Mouse (Mus musculus) hindbrain, embryonic 10.5 days (tissue): ENCODE data around the gene BC030500. TPM values are rescaled to one million over a fixed set of nuclear protein-coding genes. Genes with fewer than 3 reads are reported as not detected.

Experiments
- DNase-seq: peaks from one replicate; pipeline ENCODE4 v3.0.0-alpha.2; 2017; ENCODE audit warnings: low spot score
- H3K27ac ChIP-seq: fragments of 300-500 bp; sonication (generic); 2 replicates; pipeline ENCODE4 v1.5.1; 2016; ENCODE audit warnings: mild to moderate bottlenecking, moderate library complexity
- H3K27me3 ChIP-seq: fragments of 300-500 bp; sonication (generic); 2 replicates; pipeline ENCODE4 v1.6.1; 2016; ENCODE audit warnings: mild to moderate bottlenecking; ENCODE audit not compliant: poor library complexity, insufficient read depth, severe bottlenecking
- H3K36me3 ChIP-seq: fragments of 300-500 bp; sonication (generic); 2 replicates; pipeline ENCODE4 v1.6.1; 2016; ENCODE audit warnings: mild to moderate bottlenecking, moderate library complexity
- H3K4me1 ChIP-seq: fragments of 300-500 bp; sonication (generic); replicated peaks from 2 replicates; pipeline ENCODE4 v1.6.1; 2016; ENCODE audit warnings: mild to moderate bottlenecking
- H3K4me3 ChIP-seq: fragments of 300-500 bp; sonication (generic); 2 replicates; pipeline ENCODE4 v1.5.1; 2016; ENCODE audit warnings: mild to moderate bottlenecking, moderate library complexity
- H3K9me3 ChIP-seq: fragments of 300-500 bp; sonication (generic); 2 replicates; pipeline ENCODE4 v1.6.1; 2016; ENCODE audit warnings: mild to moderate bottlenecking, moderate library complexity
- WGBS: fragments of 180-500 bp; shearing (Covaris S2); methylation state at CpG from one replicate; pipeline ENCODE4 v1.1.7; 2016; 5-methylcytosine and 5-hydroxymethylcytosine counted together
- polyA plus RNA-seq: library from polyadenylated mRNA; unstranded; fragments of >200 nt; fragmentation: Nextera tagmentation; extraction: Ambion mirVana; gene quantifications from 2 replicates; pipeline ENCODE4 v1.2.1, GENCODE M21; 2016

Gene BC030500
- polyA plus RNA-seq = 0.34 and 2.0 TPM in 2 replicates

DNA sequence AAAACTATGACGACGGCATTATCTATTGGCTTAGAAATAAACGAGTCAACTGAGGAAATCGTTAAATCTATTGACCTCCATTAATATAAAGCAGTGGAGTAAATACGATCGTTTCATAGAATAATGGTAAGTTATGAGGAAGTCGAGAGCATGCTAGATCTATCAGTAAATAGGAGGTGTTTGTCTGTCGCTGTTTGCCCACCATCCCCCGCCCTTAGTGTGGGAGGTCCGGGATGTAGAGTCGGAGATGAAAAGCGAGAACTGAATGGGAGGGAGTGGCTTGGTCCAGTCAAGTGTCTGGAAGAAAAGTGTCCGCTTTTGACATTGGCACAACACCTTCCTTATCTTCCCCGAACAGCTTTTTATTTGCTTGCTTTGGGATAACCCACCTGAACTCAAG is at the start of gene BC030500:
BC030500 (plus strand) TSS at position 79 of the 400 bp plus-strand sequence.
- H3K27me3 ChIP-seq = peaks cover 27% of the 10 kb centered on the region
- no peaks in the 10 kb centered on the region for H3K36me3 ChIP-seq
- no peak for DNase-seq
- 8% methylated on average over 14 of the region's 14 CpGs for WGBS
- H3K9me3 ChIP-seq = no peaks in the 10 kb centered on the region
- H3K27ac ChIP-seq = peak within 1 kb of the TSS; percentile 63
- H3K4me1 ChIP-seq = peaks cover 18% of the 10 kb centered on the region
- H3K4me3 ChIP-seq = peak within 1 kb of the TSS; percentile 75

DNA sequence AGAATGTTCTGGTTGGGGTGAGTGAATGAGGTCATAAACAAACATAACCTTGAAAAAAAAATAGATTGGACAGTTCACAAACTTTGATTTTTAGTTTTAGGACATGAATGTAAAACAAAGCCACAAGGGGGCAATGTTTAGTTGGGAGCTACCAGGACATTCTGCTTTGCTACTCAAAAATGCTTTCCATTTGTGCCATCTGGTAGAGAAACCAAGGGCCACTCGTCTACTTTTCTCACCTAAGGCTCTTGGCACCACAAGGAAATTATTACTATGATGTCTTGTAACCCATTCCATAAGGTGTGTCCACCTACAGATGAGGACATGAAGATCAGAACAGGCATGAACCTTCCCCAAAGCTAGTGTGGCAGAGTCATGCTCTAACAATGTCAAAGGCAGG is 25.1 kb upstream of the BC030500 start:
- DNase-seq = no peak
- Histone ChIP-seq H3K4me1 (no peaks in the 10 kb centered on the region), H3K27me3 (no peaks in the 10 kb centered on the region), H3K4me3 (no peak overlapping the region), H3K36me3 (no peaks in the 10 kb centered on the region), H3K9me3 (no peaks in the 10 kb centered on the region), H3K27ac (no peak overlapping the region)
- WGBS = 30% methylated on average over 1 of the region's 1 CpGs

GRCm38 (mm10) chr8:58890591-58890990 is 21.0 kb upstream of the BC030500 start:
- Histone ChIP-seq H3K4me3 (no peak overlapping the region), H3K27ac (no peak overlapping the region), H3K36me3 (no peaks in the 10 kb centered on the region), H3K9me3 (no peaks in the 10 kb centered on the region), H3K4me1 (no peaks in the 10 kb centered on the region), H3K27me3 (no peaks in the 10 kb centered on the region)
- DNase-seq = no peak
- 92% methylated on average over 3 of the region's 3 CpGs for WGBS

GRCm38 (mm10) chr8:58895960-58896359 is 15.6 kb upstream of the BC030500 start:
- no peak for DNase-seq
- WGBS = 84% methylated on average over 6 of the region's 6 CpGs
- no peaks in the 10 kb centered on the region for H3K4me1 ChIP-seq
- no peaks in the 10 kb centered on the region for H3K36me3 ChIP-seq
- no peak overlapping the region for H3K27ac ChIP-seq
- H3K9me3 ChIP-seq = no peaks in the 10 kb centered on the region
- no peaks in the 10 kb centered on the region for H3K27me3 ChIP-seq
- no peak overlapping the region for H3K4me3 ChIP-seq

DNA sequence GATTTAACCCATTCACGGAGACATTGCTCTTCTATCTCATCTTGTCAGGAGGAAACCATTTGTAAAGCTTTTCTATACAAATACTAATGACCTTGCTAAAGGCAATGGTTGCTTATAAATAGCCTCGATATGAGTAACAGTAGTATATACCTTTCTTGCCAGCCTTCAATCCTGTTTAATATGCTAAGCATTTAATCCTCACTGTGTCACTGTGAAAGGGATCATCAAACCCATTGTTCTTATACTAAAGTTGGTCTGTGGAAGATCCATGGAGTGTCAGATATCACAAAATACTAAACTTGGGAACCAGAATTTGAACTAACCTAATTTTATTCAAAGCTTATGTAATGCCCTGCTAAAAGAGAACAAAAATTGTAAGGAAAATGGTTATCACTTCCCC is 7.1 kb upstream of the BC030500 start:
- no peaks in the 10 kb centered on the region for H3K36me3 ChIP-seq
- H3K4me3 ChIP-seq = no peak overlapping the region
- no peak for DNase-seq
- no peaks in the 10 kb centered on the region for H3K27me3 ChIP-seq
- no peak overlapping the region for H3K27ac ChIP-seq
- H3K4me1 ChIP-seq = no peaks in the 10 kb centered on the region
- WGBS = 35% methylated on average over 2 of the region's 2 CpGs
- H3K9me3 ChIP-seq = no peaks in the 10 kb centered on the region

GRCm38 (mm10) chr8:58912196-58912839 is 763 bp downstream of the BC030500 start, which contains the start of gene Galntl6:
TSS of gene Galntl6 (minus strand) at chr8:58912640.
- Histone ChIP-seq H3K9me3 (no peaks in the 10 kb centered on the region), H3K4me3 (peak within 1 kb of the TSS; percentile 75), H3K36me3 (no peaks in the 10 kb centered on the region), H3K27me3 (peaks cover 27% of the 10 kb centered on the region), H3K27ac (peak within 1 kb of the TSS; percentile 63), H3K4me1 (peaks cover 18% of the 10 kb centered on the region)
- WGBS = under 1% methylated on average over 37 of the region's 37 CpGs
- peak; percentile 50 for DNase-seq

GRCm38 (mm10) chr8:58912840-58913639 is 1.5 kb downstream of the BC030500 start:
- no peaks in the 10 kb centered on the region for H3K36me3 ChIP-seq
- peaks cover 18% of the 10 kb centered on the region for H3K4me1 ChIP-seq
- 1% methylated on average over 30 of the region's 30 CpGs for WGBS
- peak overlapping the region; percentile 75 for H3K4me3 ChIP-seq
- peak overlapping the region; percentile 63 for H3K27ac ChIP-seq
- H3K27me3 ChIP-seq = peaks cover 27% of the 10 kb centered on the region
- H3K9me3 ChIP-seq = no peaks in the 10 kb centered on the region
- DNase-seq = peak; percentile 34

DNA sequence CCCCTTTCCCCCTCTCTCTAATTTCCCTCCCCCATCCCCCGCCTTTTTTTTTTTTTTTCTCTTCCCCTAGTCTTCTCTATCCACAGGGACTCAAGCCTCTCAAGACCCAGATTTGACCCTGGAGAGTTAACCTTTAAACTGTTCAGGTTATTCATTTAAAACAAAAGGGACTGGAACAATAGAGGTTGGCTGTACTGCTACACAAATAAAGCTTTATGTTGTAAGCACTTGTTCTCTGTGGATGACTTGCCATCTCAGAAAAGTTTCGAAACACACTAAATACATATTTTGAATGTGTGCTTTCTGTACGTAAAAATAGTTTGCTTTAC is 2.0 kb downstream of the BC030500 start:
- Histone ChIP-seq H3K27ac (no peak overlapping the region), H3K9me3 (no peaks in the 10 kb centered on the region), H3K36me3 (no peaks in the 10 kb centered on the region), H3K4me1 (peaks cover 18% of the 10 kb centered on the region), H3K27me3 (peaks cover 27% of the 10 kb centered on the region), H3K4me3 (peak overlapping the region; percentile 75; the same call in 1 of the 2 replicates)
- 41% methylated on average over 3 of the region's 3 CpGs for WGBS
- no peak for DNase-seq

DNA sequence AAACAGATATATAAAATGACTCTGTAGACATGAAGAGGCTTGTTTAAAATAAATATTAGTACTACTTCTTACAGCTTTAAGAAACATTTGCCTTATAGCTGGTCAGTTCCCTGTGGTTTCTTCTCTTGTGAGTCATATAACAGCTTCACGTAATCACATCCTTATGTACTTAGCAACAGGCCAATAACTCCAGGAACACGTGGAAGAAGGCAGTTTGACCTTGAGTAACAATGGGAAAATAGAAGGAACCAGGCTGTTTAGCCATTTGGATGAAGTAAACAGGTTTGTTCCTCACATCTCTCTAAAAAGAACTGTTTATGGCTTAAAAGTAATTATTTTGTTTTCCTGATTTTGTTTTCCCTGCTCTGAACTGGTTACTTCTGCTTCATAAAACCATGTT is 3.6 kb downstream of the BC030500 start:
- Histone ChIP-seq H3K27me3 (peaks cover 27% of the 10 kb centered on the region), H3K9me3 (no peaks in the 10 kb centered on the region), H3K27ac (no peak overlapping the region), H3K4me3 (no peak overlapping the region), H3K36me3 (no peaks in the 10 kb centered on the region), H3K4me1 (peaks cover 18% of the 10 kb centered on the region)
- DNase-seq = no peak
- 73% methylated on average over 2 of the region's 2 CpGs for WGBS

- H3K9me3 ChIP-seq = no peaks in the 10 kb centered on the region
- no peaks in the 10 kb centered on the region for H3K27me3 ChIP-seq
- H3K4me1 ChIP-seq = no peaks in the 10 kb centered on the region
- DNase-seq = no peak
- 90% methylated on average over 1 of the region's 1 CpGs for WGBS
- H3K36me3 ChIP-seq = no peaks in the 10 kb centered on the region
- H3K4me3 ChIP-seq = no peak overlapping the region
- H3K27ac ChIP-seq = no peak overlapping the region
Observed at GRCm38 (mm10) chr8:58931066-58931465, 19.5 kb downstream of the BC030500 start.

- WGBS = 91% methylated on average over 4 of the region's 4 CpGs
- no peak for DNase-seq
- Histone ChIP-seq H3K9me3 (no peaks in the 10 kb centered on the region), H3K36me3 (no peaks in the 10 kb centered on the region), H3K27ac (no peak overlapping the region), H3K27me3 (no peaks in the 10 kb centered on the region), H3K4me1 (no peaks in the 10 kb centered on the region), H3K4me3 (no peak overlapping the region)
Observed at GRCm38 (mm10) chr8:58943773-58944172, 32.2 kb downstream of the BC030500 start.

DNA sequence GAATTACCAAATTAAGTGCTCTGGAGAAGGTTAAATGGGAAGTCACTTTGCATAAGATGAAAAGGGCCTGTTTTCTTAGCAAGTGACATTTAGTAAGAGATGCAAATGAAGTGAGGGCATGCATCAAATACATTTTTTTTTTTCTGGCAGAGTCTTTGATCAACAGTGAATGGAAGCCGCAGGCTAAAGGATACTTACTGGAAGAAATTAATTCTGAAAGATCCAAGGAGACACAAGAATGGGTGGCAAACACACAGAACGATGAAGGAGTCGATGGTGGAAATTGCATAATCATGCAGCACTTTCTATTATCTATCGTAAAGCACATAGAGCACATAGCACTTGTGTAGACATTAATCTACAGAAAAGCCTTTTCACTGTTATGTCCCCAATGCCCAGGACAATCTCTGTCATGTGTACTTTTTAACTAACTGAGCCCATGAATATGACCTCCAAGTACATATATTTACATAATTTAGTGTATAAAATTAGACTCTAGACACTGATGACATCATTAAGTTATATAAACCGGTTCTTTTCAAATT is 45.7 kb downstream of the BC030500 start:
- H3K27me3 ChIP-seq = no peaks in the 10 kb centered on the region
- no peaks in the 10 kb centered on the region for H3K9me3 ChIP-seq
- H3K36me3 ChIP-seq = no peaks in the 10 kb centered on the region
- H3K27ac ChIP-seq = no peak overlapping the region
- no peak overlapping the region for H3K4me3 ChIP-seq
- H3K4me1 ChIP-seq = no peaks in the 10 kb centered on the region
- DNase-seq = no peak
- WGBS = 78% methylated on average over 5 of the region's 5 CpGs
